Mouse (Mus musculus): ENCODE data around the gene Slc41a3. TPM values are rescaled to one million over a fixed set of nuclear protein-coding genes. Genes with fewer than 3 reads are reported as not detected.

Slc41a3 gene
- polyA plus RNA-seq (2016; fragmentation: Nextera tagmentation; extraction: Ambion mirVana), result 11.4 and 12.2 TPM in 2 replicates

GRCm38 (mm10) chr6:90604533-90605297, at the start of gene Slc41a3:
Slc41a3 (plus strand) TSS chr6:90604725.
- peak within 1 kb of the TSS; percentile 80 for H3K9ac ChIP-seq
- H3K27me3 ChIP-seq (replicated peaks), result no peaks in the 10 kb centered on the region; the same call in 1 of the 2 replicates
- H3K27ac ChIP-seq (ENCODE audit: poor library complexity, severe bottlenecking), result peak within 1 kb of the TSS; percentile 5; the same call in 1 of the 2 replicates
- H3K36me3 ChIP-seq, result no peaks in the 10 kb centered on the region
- WGBS, result under 1% methylated on average over 48 of the region's 49 CpGs
- H3K9me3 ChIP-seq (replicated peaks), result no peaks in the 10 kb centered on the region
- H3K4me1 ChIP-seq (replicated peaks), result peaks cover 45% of the 10 kb centered on the region
- H3K4me3 ChIP-seq, result peak within 1 kb of the TSS; percentile 66
- H3K4me2 ChIP-seq, result peak within 1 kb of the TSS; percentile 88
- ATAC-seq (ENCODE audit: insufficient number of reproducible peaks, low FRiP score), result peak; percentile 96

- H3K27ac ChIP-seq (ENCODE audit: poor library complexity, severe bottlenecking), result no peak overlapping the region
- no peak overlapping the region for H3K4me3 ChIP-seq
- no peaks in the 10 kb centered on the region for H3K36me3 ChIP-seq
- H3K9ac ChIP-seq, result no peak overlapping the region
- ATAC-seq (ENCODE audit: insufficient number of reproducible peaks, low FRiP score), result no peak
- no peaks in the 10 kb centered on the region for H3K9me3 ChIP-seq (replicated peaks)
- H3K4me2 ChIP-seq, result no peak overlapping the region
- peaks cover 19% of the 10 kb centered on the region for H3K4me1 ChIP-seq (replicated peaks)
- 21% methylated on average over 2 of the region's 2 CpGs for WGBS
- H3K27me3 ChIP-seq (replicated peaks), result peaks cover 6% of the 10 kb centered on the region; the same call in 1 of the 2 replicates
Observed at GRCm38 (mm10) chr6:90556534-90557058, 47.9 kb upstream of the Slc41a3 start.

- no peak overlapping the region for H3K4me3 ChIP-seq
- ATAC-seq (ENCODE audit: insufficient number of reproducible peaks, low FRiP score), result no peak
- no peaks in the 10 kb centered on the region for H3K9me3 ChIP-seq (replicated peaks)
- H3K4me2 ChIP-seq, result no peak overlapping the region
- H3K27me3 ChIP-seq (replicated peaks), result 0 out of 2 replicates have a peak, but pooled peaks cover 5% of the 10 kb centered on the region
- no peaks in the 10 kb centered on the region for H3K36me3 ChIP-seq
- H3K9ac ChIP-seq, result no peak overlapping the region
- 82% methylated on average over 7 of the region's 7 CpGs for WGBS
- no peak overlapping the region for H3K27ac ChIP-seq (ENCODE audit: poor library complexity, severe bottlenecking)
- H3K4me1 ChIP-seq (replicated peaks), result peaks cover 19% of the 10 kb centered on the region
Observed at GRCm38 (mm10) chr6:90557077-90557476, 47.4 kb upstream of the Slc41a3 start.

GRCm38 (mm10) chr6:90557829-90558693, 46.5 kb upstream of the Slc41a3 start:
- H3K9me3 ChIP-seq (replicated peaks), result no peaks in the 10 kb centered on the region
- no peak overlapping the region for H3K4me2 ChIP-seq
- H3K9ac ChIP-seq, result no peak overlapping the region
- no peaks in the 10 kb centered on the region for H3K36me3 ChIP-seq
- H3K4me3 ChIP-seq, result no peak overlapping the region
- no peak for ATAC-seq (ENCODE audit: insufficient number of reproducible peaks, low FRiP score)
- peaks cover 7% of the 10 kb centered on the region; the same call in 1 of the 2 replicates for H3K27me3 ChIP-seq (replicated peaks)
- no peak overlapping the region for H3K27ac ChIP-seq (ENCODE audit: poor library complexity, severe bottlenecking)
- 77% methylated on average over 6 of the region's 6 CpGs for WGBS
- peaks cover 19% of the 10 kb centered on the region for H3K4me1 ChIP-seq (replicated peaks)

GRCm38 (mm10) chr6:90560390-90561058, 44.0 kb upstream of the Slc41a3 start:
- H3K9me3 ChIP-seq (replicated peaks), result no peaks in the 10 kb centered on the region
- H3K9ac ChIP-seq, result no peak overlapping the region
- no peak overlapping the region for H3K27ac ChIP-seq (ENCODE audit: poor library complexity, severe bottlenecking)
- H3K36me3 ChIP-seq, result no peaks in the 10 kb centered on the region
- H3K4me1 ChIP-seq (replicated peaks), result peaks cover 36% of the 10 kb centered on the region
- H3K4me2 ChIP-seq, result no peak overlapping the region
- no peak overlapping the region for H3K4me3 ChIP-seq
- WGBS, result 68% methylated on average over 3 of the region's 3 CpGs
- peaks cover 9% of the 10 kb centered on the region; the same call in 1 of the 2 replicates for H3K27me3 ChIP-seq (replicated peaks)
- ATAC-seq (ENCODE audit: insufficient number of reproducible peaks, low FRiP score), result no peak

GRCm38 (mm10) chr6:90561234-90561781, 43.2 kb upstream of the Slc41a3 start:
- H3K4me2 ChIP-seq, result no peak overlapping the region
- H3K9ac ChIP-seq, result no peak overlapping the region
- no peak for ATAC-seq (ENCODE audit: insufficient number of reproducible peaks, low FRiP score)
- WGBS, result 32% methylated on average over 2 of the region's 2 CpGs
- H3K27me3 ChIP-seq (replicated peaks), result peaks cover 9% of the 10 kb centered on the region; the same call in 1 of the 2 replicates
- peaks cover 35% of the 10 kb centered on the region for H3K4me1 ChIP-seq (replicated peaks)
- H3K4me3 ChIP-seq, result no peak overlapping the region
- no peaks in the 10 kb centered on the region for H3K36me3 ChIP-seq
- H3K27ac ChIP-seq (ENCODE audit: poor library complexity, severe bottlenecking), result no peak overlapping the region
- no peaks in the 10 kb centered on the region for H3K9me3 ChIP-seq (replicated peaks)

GRCm38 (mm10) chr6:90564240-90564639, 40.3 kb upstream of the Slc41a3 start:
- no peaks in the 10 kb centered on the region for H3K36me3 ChIP-seq
- peaks cover 16% of the 10 kb centered on the region for H3K27me3 ChIP-seq (replicated peaks)
- no peaks in the 10 kb centered on the region for H3K9me3 ChIP-seq (replicated peaks)
- H3K4me1 ChIP-seq (replicated peaks), result peaks cover 28% of the 10 kb centered on the region
- no peak overlapping the region for H3K4me3 ChIP-seq
- ATAC-seq (ENCODE audit: insufficient number of reproducible peaks, low FRiP score), result no peak
- H3K4me2 ChIP-seq, result no peak overlapping the region
- H3K9ac ChIP-seq, result no peak overlapping the region
- no peak overlapping the region for H3K27ac ChIP-seq (ENCODE audit: poor library complexity, severe bottlenecking)
- 60% methylated on average over 9 of the region's 9 CpGs for WGBS

GRCm38 (mm10) chr6:90565357-90566215, 38.9 kb upstream of the Slc41a3 start:
- H3K36me3 ChIP-seq, result no peaks in the 10 kb centered on the region
- no peaks in the 10 kb centered on the region for H3K9me3 ChIP-seq (replicated peaks)
- H3K27ac ChIP-seq (ENCODE audit: poor library complexity, severe bottlenecking), result no peak overlapping the region
- H3K4me1 ChIP-seq (replicated peaks), result peaks cover 28% of the 10 kb centered on the region
- no peak overlapping the region for H3K4me2 ChIP-seq
- ATAC-seq (ENCODE audit: insufficient number of reproducible peaks, low FRiP score), result no peak
- peaks cover 18% of the 10 kb centered on the region for H3K27me3 ChIP-seq (replicated peaks)
- 46% methylated on average over 13 of the region's 13 CpGs for WGBS
- no peak overlapping the region for H3K9ac ChIP-seq
- no peak overlapping the region for H3K4me3 ChIP-seq

- Histone ChIP-seq H3K4me3 (no peak overlapping the region), H3K9me3 (replicated peaks) (no peaks in the 10 kb centered on the region), H3K9ac (no peak overlapping the region), H3K27ac (ENCODE audit: poor library complexity, severe bottlenecking) (no peak overlapping the region), H3K36me3 (no peaks in the 10 kb centered on the region), H3K27me3 (replicated peaks) (peaks cover 21% of the 10 kb centered on the region), H3K4me2 (no peak overlapping the region), H3K4me1 (replicated peaks) (peaks cover 20% of the 10 kb centered on the region)
- no peak for ATAC-seq (ENCODE audit: insufficient number of reproducible peaks, low FRiP score)
- 82% methylated on average over 3 of the region's 3 CpGs for WGBS
Observed at GRCm38 (mm10) chr6:90567486-90567885, 37.0 kb upstream of the Slc41a3 start.

- peaks cover 21% of the 10 kb centered on the region for H3K27me3 ChIP-seq (replicated peaks)
- no peak overlapping the region for H3K4me3 ChIP-seq
- 68% methylated on average over 3 of the region's 3 CpGs for WGBS
- H3K4me2 ChIP-seq, result no peak overlapping the region
- H3K9ac ChIP-seq, result no peak overlapping the region
- ATAC-seq (ENCODE audit: insufficient number of reproducible peaks, low FRiP score), result no peak
- H3K4me1 ChIP-seq (replicated peaks), result peaks cover 20% of the 10 kb centered on the region
- no peaks in the 10 kb centered on the region for H3K36me3 ChIP-seq
- no peak overlapping the region for H3K27ac ChIP-seq (ENCODE audit: poor library complexity, severe bottlenecking)
- H3K9me3 ChIP-seq (replicated peaks), result no peaks in the 10 kb centered on the region
Observed at GRCm38 (mm10) chr6:90567928-90568327, 36.6 kb upstream of the Slc41a3 start.
